Mouse (Mus musculus): ENCODE results near the gene Jmjd6. TPM values are rescaled to one million over a fixed set of nuclear protein-coding genes. Genes with fewer than 3 reads are reported as not detected.

Gene Jmjd6
- polyA plus RNA-seq, 1 experiment from 2014 or later = 86.2 TPM

- Histone ChIP-seq H3K9me3 (no peaks in the 10 kb centered on the region), H3K27ac (no peak overlapping the region), H3K4me2 (no peak overlapping the region), H3K27me3 (no peaks in the 10 kb centered on the region), H3K4me1 (replicated peaks) (peaks cover under 1% of the 10 kb centered on the region; the same call in 1 of the 2 replicates), H3K36me3 (no peaks in the 10 kb centered on the region), H3K4me3 (replicated peaks) (no peak overlapping the region), H3K9ac (replicated peaks) (no peak overlapping the region)
- ATAC-seq (ENCODE audit: insufficient number of reproducible peaks, insufficient read depth, low FRiP score, low TSS enrichment, low read depth) = no peak
- WGBS = 86% methylated on average over 5 of the region's 5 CpGs
These were observed 40.5 kb downstream of the Jmjd6 start for GRCm38 (mm10) chr11:116802709-116803108.

DNA sequence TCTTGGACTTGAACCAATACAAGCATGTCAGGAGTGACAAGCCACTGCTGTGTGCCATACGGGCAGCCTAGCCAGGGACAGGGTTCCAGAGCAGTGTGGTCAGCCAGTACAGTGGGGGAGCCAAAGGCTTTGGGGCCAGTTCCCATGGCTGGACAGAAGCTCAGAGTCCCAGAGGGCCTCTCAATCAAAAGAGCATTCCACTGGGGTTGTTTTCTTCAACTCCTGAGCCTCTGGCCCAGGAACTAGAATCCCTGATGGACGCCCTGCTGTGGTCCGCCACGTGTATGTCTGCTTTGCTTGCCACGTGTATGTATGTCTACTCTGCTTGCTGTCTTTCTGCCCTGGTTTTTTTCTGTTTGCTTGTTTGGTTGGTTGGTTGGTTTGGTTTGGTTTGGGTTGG is 42.1 kb downstream of the Jmjd6 start:
- H3K4me1 ChIP-seq (replicated peaks) = no peaks in the 10 kb centered on the region
- WGBS = 75% methylated on average over 5 of the region's 5 CpGs

GRCm38 (mm10) chr11:116799364-116799763 is 43.9 kb downstream of the Jmjd6 start:
- H3K9me3 ChIP-seq = no peaks in the 10 kb centered on the region
- WGBS = 88% methylated on average over 5 of the region's 5 CpGs
- H3K27ac ChIP-seq = no peak overlapping the region
- H3K9ac ChIP-seq (replicated peaks) = no peak overlapping the region
- no peaks in the 10 kb centered on the region for H3K4me1 ChIP-seq (replicated peaks)
- no peak for ATAC-seq (ENCODE audit: insufficient number of reproducible peaks, insufficient read depth, low FRiP score, low TSS enrichment, low read depth)
- no peak overlapping the region for H3K4me3 ChIP-seq (replicated peaks)
- no peaks in the 10 kb centered on the region for H3K36me3 ChIP-seq
- H3K4me2 ChIP-seq = no peak overlapping the region
- H3K27me3 ChIP-seq = no peaks in the 10 kb centered on the region

More for the DNA sequence above, 42.1 kb downstream of the Jmjd6 start:
- Histone ChIP-seq H3K36me3 (no peaks in the 10 kb centered on the region), H3K9ac (replicated peaks) (no peak overlapping the region), H3K27me3 (no peaks in the 10 kb centered on the region), H3K9me3 (no peaks in the 10 kb centered on the region), H3K4me3 (replicated peaks) (no peak overlapping the region), H3K4me2 (no peak overlapping the region), H3K27ac (no peak overlapping the region)
- ATAC-seq (ENCODE audit: insufficient number of reproducible peaks, insufficient read depth, low FRiP score, low TSS enrichment, low read depth) = no peak

Other genes starting within 250 kb of the Jmjd6 start
- gene Rhbdf2, start 216.4 kb downstream of the Jmjd6 start, polyA plus RNA-seq (2016; fragmentation: Nextera tagmentation; extraction: Ambion mirVana) = 4.1 and 5.1 TPM in 2 replicates
- 0.45 and 0.63 TPM in 2 replicates for gene Prcd, start 189.9 kb downstream of the Jmjd6 start, polyA plus RNA-seq (2016; fragmentation: Nextera tagmentation; extraction: Ambion mirVana)
- gene Cygb, start 189.1 kb downstream of the Jmjd6 start, polyA plus RNA-seq (2016; fragmentation: Nextera tagmentation; extraction: Ambion mirVana) = 3.1 and 3.6 TPM in 2 replicates
- not detected in 2 replicates for gene St6galnac1, start 67.9 kb downstream of the Jmjd6 start, polyA plus RNA-seq (2016; fragmentation: Nextera tagmentation; extraction: Ambion mirVana)
- 19.6 and 20.8 TPM in 2 replicates for gene Mxra7, start 15.4 kb downstream of the Jmjd6 start, polyA plus RNA-seq (2016; fragmentation: Nextera tagmentation; extraction: Ambion mirVana)
- gene Mettl23, start 171 bp downstream of the Jmjd6 start, polyA plus RNA-seq (2016; fragmentation: Nextera tagmentation; extraction: Ambion mirVana) = 58.8 and 65.3 TPM in 2 replicates
- 42.8 and 43.4 TPM in 2 replicates for gene Mfsd11, start 9.0 kb upstream of the Jmjd6 start, polyA plus RNA-seq (2016; fragmentation: Nextera tagmentation; extraction: Ambion mirVana)
- 1,004 and 1,014 TPM in 2 replicates for gene Srsf2, start 9.6 kb upstream of the Jmjd6 start, polyA plus RNA-seq (2016; fragmentation: Nextera tagmentation; extraction: Ambion mirVana)
- gene Mgat5b, start 75.4 kb upstream of the Jmjd6 start, polyA plus RNA-seq (2016; fragmentation: Nextera tagmentation; extraction: Ambion mirVana) = 1.8 and 2.0 TPM in 2 replicates